Mouse (Mus musculus) hindbrain, postnatal 0 days (tissue): Measurements from ENCODE around the gene Rab21. TPM values are rescaled to one million over a fixed set of nuclear protein-coding genes. Genes with fewer than 3 reads are reported as not detected.

Source experiments
- ATAC-seq: fragments of 200-750 bp; cut with Nextera tagmentation; 2 replicates; pipeline ENCODE4 v1.8.0; 2017; ENCODE audit warnings: mild to moderate bottlenecking, moderate TSS enrichment, moderate library complexity
- DNase-seq: peaks from one replicate; pipeline ENCODE4 v3.0.0-alpha.2; 2015; ENCODE audit warnings: low spot score
- H3K27ac ChIP-seq: fragments of 300-500 bp; sonication (generic); 2 replicates; pipeline ENCODE4 v1.5.1; 2014; ENCODE audit warnings: mild to moderate bottlenecking
- H3K27me3 ChIP-seq: fragments of 300-500 bp; sonication (generic); 2 replicates; pipeline ENCODE4 v1.6.1; 2014; ENCODE audit warnings: low read length, mixed read lengths; ENCODE audit not compliant: insufficient read depth
- H3K36me3 ChIP-seq: fragments of 300-500 bp; sonication (generic); 2 replicates; pipeline ENCODE4 v1.6.1; 2014; ENCODE audit warnings: low read length, mixed read lengths; ENCODE audit not compliant: insufficient read depth
- H3K4me1 ChIP-seq: fragments of 300-500 bp; sonication (generic); 2 replicates; pipeline ENCODE4 v1.6.1; 2014; ENCODE audit warnings: antibody characterized with exemption, low read length, mixed read lengths; ENCODE audit not compliant: insufficient read depth
- H3K4me2 ChIP-seq: fragments of 300-500 bp; sonication (generic); 2 replicates; pipeline ENCODE4 v1.6.1; 2014; ENCODE audit warnings: low read depth, mild to moderate bottlenecking, low read length, moderate library complexity, mixed read lengths
- H3K4me3 ChIP-seq: fragments of 300-500 bp; sonication (generic); 2 replicates; pipeline ENCODE4 v1.5.1; 2014; ENCODE audit warnings: low read length
- H3K9ac ChIP-seq: fragments of 300-500 bp; sonication (generic); replicated peaks from 2 replicates; pipeline ENCODE4 v1.6.1; 2014; ENCODE audit warnings: mild to moderate bottlenecking, low read length, moderate library complexity, mixed read lengths
- H3K9me3 ChIP-seq: fragments of 300-500 bp; sonication (generic); 2 replicates; pipeline ENCODE4 v1.6.1; 2016; ENCODE audit warnings: low read length, mixed read lengths
- CTCF ChIP-seq: IDR thresholded peaks from 2 replicates; pipeline ENCODE4 v1.5.1; 2016; ENCODE audit warnings: antibody characterized with exemption, control low read depth, low read depth
- WGBS: fragments of 180-500 bp; shearing (Covaris S2); extraction: QIAGEN DNeasy Blood & Tissue Kit; methylation state at CpG from one replicate; pipeline ENCODE4 v1.1.7; 2014; 5-methylcytosine and 5-hydroxymethylcytosine counted together
- polyA plus RNA-seq: library from polyadenylated mRNA; unstranded; fragments of >200 nt; fragmentation: Nextera tagmentation; extraction: Ambion mirVana; gene quantifications from 2 replicates; pipeline ENCODE4 v1.2.1, GENCODE M21; 2015
- total RNA-seq: library from RNA; depleted of rRNA; stranded (reverse); fragments of >200 nt; gene quantifications from 2 replicates; pipeline ENCODE4 v1.2.3, GENCODE M21; 2014

The Rab21 gene
- total and polyA plus RNA-seq, 2 experiments from 2014 or later = 9.0 to 24.8 TPM

GRCm38 (mm10) chr10:115309191-115309590 lies 6.2 kb downstream of the Rab21 start:
- DNase-seq (no peak), ATAC-seq (no peak)
- Histone ChIP-seq H3K4me3 (no peak overlapping the region), H3K9ac (no peak overlapping the region), H3K4me1 (peaks cover 18% of the 10 kb centered on the region), H3K27ac (no peak overlapping the region), H3K4me2 (no peak overlapping the region), H3K9me3 (no peaks in the 10 kb centered on the region), H3K27me3 (no peaks in the 10 kb centered on the region), H3K36me3 (no peaks in the 10 kb centered on the region)
- TF ChIP-seq CTCF = no peak
- WGBS = 94% methylated on average over 4 of the region's 4 CpGs

DNA sequence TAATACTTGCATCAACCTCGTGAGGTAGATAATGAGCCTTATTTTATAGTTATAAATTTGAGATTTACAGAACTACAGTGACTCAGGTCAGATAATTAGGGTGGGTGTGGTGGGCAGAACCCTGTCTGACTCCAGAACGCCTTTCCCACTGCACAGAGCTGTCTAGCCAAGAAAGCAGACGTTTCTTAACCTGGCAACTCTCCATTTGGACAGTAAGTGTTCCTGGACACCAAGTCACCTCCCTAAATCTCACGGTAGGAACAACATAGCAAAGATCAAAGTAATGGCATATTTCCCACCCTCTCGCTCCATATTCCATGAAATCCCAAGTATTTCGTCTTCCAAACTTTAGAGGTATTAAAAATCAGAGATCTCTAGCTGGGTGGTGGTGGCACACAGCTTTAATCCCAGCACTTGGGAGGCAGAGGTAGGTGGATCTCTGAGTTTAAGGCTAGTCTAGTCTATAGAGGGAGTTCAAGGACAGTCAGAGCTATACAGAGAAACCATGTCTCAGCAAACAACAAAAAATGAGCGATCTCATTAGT lies 8.0 kb downstream of the Rab21 start:
- 84% methylated on average over 7 of the region's 7 CpGs for WGBS

GRCm38 (mm10) chr10:115298683-115299082 lies 16.7 kb downstream of the Rab21 start:
- H3K4me1 ChIP-seq = no peaks in the 10 kb centered on the region
- no peak overlapping the region for H3K4me2 ChIP-seq
- no peak overlapping the region for H3K9ac ChIP-seq
- no peak overlapping the region for H3K4me3 ChIP-seq
- WGBS = 93% methylated on average over 4 of the region's 4 CpGs
- TF ChIP-seq CTCF = no peak
- no peaks in the 10 kb centered on the region for H3K9me3 ChIP-seq
- DNase-seq (no peak), ATAC-seq (no peak)
- H3K27me3 ChIP-seq = no peaks in the 10 kb centered on the region
- no peak overlapping the region for H3K27ac ChIP-seq
- peaks cover 33% of the 10 kb centered on the region; the same call in 1 of the 2 replicates for H3K36me3 ChIP-seq

More for the DNA sequence above, 8.0 kb downstream of the Rab21 start:
- H3K9me3 ChIP-seq = no peaks in the 10 kb centered on the region
- 0 out of 2 replicates have a peak, but pooled peaks cover 7% of the 10 kb centered on the region for H3K4me1 ChIP-seq
- no peaks in the 10 kb centered on the region for H3K27me3 ChIP-seq
- ATAC-seq (no peak), DNase-seq (no peak)
- no peak overlapping the region for H3K4me3 ChIP-seq
- no peak overlapping the region for H3K27ac ChIP-seq
- no peak for TF ChIP-seq CTCF
- no peaks in the 10 kb centered on the region for H3K36me3 ChIP-seq
- no peak overlapping the region for H3K9ac ChIP-seq
- no peak overlapping the region for H3K4me2 ChIP-seq

GRCm38 (mm10) chr10:115297582-115297981 lies 17.8 kb downstream of the Rab21 start:
- Histone ChIP-seq H3K4me1 (no peaks in the 10 kb centered on the region), H3K36me3 (peaks cover 41% of the 10 kb centered on the region), H3K27ac (no peak overlapping the region), H3K9me3 (no peaks in the 10 kb centered on the region), H3K4me3 (no peak overlapping the region), H3K4me2 (no peak overlapping the region), H3K9ac (no peak overlapping the region), H3K27me3 (no peaks in the 10 kb centered on the region)
- DNase-seq = no peak
- no peak for TF ChIP-seq CTCF
- ATAC-seq = no peak
- 92% methylated on average over 5 of the region's 5 CpGs for WGBS

DNA sequence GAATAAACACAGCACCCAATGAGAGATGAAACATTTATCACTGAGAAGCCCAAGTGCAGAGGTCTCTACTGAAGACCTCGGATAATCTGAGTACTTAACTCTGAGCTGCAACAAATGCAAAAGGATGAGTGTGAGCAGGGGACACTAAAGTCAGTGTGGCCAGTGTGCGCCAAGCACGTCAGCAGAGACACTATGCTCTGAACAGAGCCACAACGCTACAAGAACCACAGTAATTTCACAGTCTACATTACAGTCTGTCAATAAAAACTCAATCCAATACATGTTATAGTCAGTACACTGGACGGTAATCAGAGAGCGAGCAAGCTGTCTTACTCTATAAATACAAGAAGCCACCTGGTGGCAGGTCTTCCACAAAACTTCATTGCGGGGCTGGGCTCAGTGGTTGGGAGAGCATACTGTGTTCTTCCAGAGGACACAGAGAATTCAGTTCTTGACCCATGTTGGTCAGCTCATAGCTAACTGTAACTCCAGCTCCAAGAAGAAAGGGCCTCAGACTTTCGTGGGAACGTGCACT lies 18.9 kb downstream of the Rab21 start:
- H3K36me3 ChIP-seq = peaks cover 49% of the 10 kb centered on the region
- WGBS = 86% methylated on average over 9 of the region's 9 CpGs
- no peak for ATAC-seq

DNA sequence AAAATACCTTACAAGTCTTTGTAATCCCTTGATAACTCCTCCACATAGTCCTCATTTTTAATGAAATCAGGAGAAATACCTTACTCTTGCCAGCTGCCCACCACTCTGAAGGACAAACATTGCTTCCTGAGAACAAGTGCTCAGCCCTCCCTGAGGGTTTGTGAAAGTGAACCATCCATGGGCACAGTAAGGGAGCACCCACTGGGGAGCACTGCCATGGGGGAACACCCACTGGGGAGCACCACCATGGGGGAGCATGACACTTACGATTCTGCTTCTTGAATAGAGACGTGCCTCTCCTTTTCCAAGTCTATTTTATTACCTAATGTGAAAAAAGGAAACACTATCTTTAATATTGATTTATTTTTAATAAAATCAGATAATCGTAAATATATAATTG lies 20.2 kb downstream of the Rab21 start:
- ATAC-seq (no peak), DNase-seq (no peak)
- TF ChIP-seq CTCF = no peak
- peaks cover 39% of the 10 kb centered on the region for H3K36me3 ChIP-seq
- no peaks in the 10 kb centered on the region for H3K9me3 ChIP-seq
- WGBS = 90% methylated on average over 3 of the region's 3 CpGs
- no peaks in the 10 kb centered on the region for H3K27me3 ChIP-seq
- H3K9ac ChIP-seq = no peak overlapping the region
- no peak overlapping the region for H3K27ac ChIP-seq
- H3K4me2 ChIP-seq = no peak overlapping the region
- no peaks in the 10 kb centered on the region for H3K4me1 ChIP-seq
- no peak overlapping the region for H3K4me3 ChIP-seq

More for the DNA sequence above, 18.9 kb downstream of the Rab21 start:
- H3K27me3 ChIP-seq = no peaks in the 10 kb centered on the region
- no peak overlapping the region for H3K9ac ChIP-seq
- H3K27ac ChIP-seq = no peak overlapping the region
- no peak overlapping the region for H3K4me3 ChIP-seq
- no peaks in the 10 kb centered on the region for H3K9me3 ChIP-seq
- DNase-seq = no peak
- no peaks in the 10 kb centered on the region for H3K4me1 ChIP-seq
- TF ChIP-seq CTCF = no peak; the same call in 1 of the 2 replicates
- H3K4me2 ChIP-seq = no peak overlapping the region

DNA sequence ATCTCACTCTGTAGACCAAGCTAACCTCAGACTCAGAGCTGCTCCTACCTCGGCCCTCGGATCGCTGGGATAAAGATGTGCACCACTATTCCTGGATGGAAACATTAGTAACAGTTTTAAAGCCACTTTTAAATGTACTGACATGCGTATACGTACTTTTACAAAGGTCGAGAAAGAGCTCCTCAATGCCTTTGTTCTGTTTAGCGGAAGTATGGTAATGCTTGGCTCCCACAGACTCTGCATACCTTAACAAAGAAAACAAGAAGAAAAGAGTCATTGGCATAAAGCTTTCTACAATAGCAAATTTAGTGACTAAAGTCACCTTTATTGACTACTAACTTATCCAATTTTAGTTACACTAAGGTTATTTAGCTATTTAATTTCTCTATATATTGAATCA lies 20.7 kb downstream of the Rab21 start:
- Histone ChIP-seq H3K9me3 (no peaks in the 10 kb centered on the region), H3K36me3 (peaks cover 38% of the 10 kb centered on the region), H3K4me2 (no peak overlapping the region), H3K27me3 (no peaks in the 10 kb centered on the region), H3K4me1 (no peaks in the 10 kb centered on the region), H3K9ac (no peak overlapping the region), H3K27ac (no peak overlapping the region), H3K4me3 (no peak overlapping the region)
- 80% methylated on average over 7 of the region's 7 CpGs for whole genome bisulfite sequencing
- no peak for ATAC-seq
- DNase-seq = no peak
- TF ChIP-seq CTCF = no peak
